Mouse (Mus musculus) cerebellum, postnatal 4 days (tissue): ENCODE measurements around the gene Gdpd4.

ENCODE experiments used
- DNase-seq, 2 experiments: peaks; one replicate each; pipeline ENCODE4 v3.0.0; 2022; ENCODE audit warnings: low spot score in 2 of 2, mixed read lengths in 1 of 2

Gdpd4 gene

DNA sequence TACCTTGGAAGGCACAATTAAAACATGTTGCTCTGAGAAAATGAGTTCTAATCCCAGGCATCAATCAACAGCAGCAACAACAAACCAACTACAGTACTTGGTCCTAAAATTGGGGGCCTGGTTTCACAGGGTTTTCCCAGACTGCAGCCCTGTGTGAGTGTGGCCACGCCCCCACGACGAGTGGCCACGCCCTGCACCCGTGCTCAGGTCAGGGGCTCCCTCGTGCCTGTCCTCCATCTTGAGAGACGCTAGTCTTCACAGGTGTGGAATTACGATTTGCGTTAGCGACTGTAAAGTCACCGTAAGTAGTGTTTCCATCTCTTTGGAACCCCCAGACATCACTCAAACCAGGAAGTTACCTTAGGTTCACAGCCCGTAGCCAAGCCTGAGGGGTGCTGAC, at the start of gene Gdpd4:
Gene Gdpd4 (plus strand): TSS at position 214 of the 400 bp plus-strand sequence.
- no peak for DNase-seq

DNA sequence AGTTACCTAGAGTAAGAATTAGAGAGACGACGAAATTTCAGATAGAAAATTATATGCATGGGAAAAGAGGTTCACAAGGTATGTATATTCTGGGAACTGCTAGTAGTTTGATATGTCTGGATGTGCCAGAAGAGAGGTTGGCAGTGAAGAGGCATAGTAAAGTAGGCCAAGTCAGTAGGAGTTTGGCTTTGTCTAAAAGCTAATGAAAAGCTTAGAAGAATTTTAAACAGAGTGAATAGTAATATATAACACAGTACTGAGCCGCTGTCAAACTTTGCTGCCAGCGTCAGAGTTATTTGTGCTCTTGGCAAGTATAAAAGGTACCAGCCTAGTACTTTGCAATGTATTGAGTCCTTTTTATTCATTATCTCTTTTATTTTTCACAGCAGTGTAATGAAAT, 47.4 kb upstream of the Gdpd4 start:
- DNase-seq, result no peak

GRCm38 (mm10) chr7:97873317-97873716, 46.4 kb upstream of the Gdpd4 start:
- no peak for DNase-seq

- DNase-seq, result no peak
Observed at GRCm38 (mm10) chr7:97877846-97878538, 41.8 kb upstream of the Gdpd4 start.

DNA sequence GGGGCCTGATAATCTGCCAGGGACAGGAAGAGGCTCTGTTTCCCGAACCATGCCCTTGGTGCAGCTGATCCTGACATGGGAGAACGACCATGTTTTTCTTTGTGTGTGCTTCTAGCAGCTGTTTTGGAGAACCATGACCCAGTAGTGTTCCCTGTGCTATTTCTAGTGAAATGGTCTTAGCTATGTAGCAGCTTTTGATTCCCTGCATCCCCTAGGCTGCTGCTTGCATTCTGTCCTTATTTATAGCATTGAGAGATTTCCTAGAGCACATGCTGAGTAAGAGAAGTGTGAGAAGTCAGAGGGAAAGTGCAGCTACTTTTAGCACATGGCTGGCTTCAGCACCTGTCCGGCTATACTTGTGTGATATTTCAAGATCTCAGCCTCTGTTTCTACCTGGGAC, 8.1 kb upstream of the Gdpd4 start:
- DNase-seq, result no peak

DNA sequence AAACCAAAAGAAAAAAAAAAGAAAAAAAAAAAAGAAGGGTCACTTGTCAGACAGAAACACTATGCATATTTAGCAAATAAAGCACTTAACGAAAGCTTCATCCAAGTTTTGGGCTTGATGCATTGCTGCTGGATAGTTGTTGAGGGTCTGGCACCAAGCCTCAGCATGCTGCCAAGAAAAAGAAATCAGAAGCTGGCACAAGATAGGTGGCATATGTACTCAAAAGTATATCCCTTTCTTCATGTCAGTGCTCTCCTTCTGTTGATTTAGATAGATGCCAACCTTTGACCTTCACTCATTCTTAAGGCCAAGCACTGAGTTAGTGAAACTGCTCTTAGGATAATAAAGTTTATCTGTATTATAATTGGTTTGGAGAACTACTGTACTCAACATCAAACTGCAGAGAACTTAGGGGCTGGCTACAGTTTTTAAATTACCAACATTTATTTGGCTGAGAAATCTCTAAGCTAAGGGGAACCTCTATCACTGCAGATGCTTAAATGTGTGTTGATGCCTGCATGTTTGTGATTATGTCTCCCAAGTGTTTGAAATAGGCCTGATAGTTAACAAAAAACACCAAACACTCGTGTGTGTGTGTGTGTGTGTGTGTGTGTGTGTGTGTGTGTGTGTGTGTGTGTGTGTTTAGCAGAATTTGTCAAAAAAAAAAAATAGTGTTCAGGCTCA, 4.8 kb upstream of the Gdpd4 start:
- peak in 1 of 2 experiments; percentile 25 for DNase-seq

GRCm38 (mm10) chr7:97925819-97926218, 6.1 kb downstream of the Gdpd4 start:
- DNase-seq, result no peak

DNA sequence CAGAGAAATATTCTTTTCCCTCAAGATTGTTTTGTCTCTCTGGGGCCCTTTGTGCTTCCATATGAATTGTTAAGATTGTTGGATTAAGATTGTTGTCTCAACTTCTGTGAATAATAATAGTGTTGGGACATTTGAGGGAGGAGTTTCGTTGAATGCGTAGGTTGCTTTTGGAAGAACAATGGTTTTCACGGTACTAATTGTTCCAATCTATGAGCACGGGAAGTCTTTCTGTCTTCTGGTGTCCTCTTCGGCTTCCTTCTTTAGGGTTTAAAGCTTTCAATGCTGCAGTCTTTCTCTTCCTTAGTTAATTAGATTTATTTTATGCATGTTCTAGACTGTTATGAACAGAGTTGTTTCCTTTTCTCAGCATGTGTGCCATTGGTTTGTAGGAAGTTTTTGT, 7.2 kb downstream of the Gdpd4 start:
- DNase-seq, result no peak

DNA sequence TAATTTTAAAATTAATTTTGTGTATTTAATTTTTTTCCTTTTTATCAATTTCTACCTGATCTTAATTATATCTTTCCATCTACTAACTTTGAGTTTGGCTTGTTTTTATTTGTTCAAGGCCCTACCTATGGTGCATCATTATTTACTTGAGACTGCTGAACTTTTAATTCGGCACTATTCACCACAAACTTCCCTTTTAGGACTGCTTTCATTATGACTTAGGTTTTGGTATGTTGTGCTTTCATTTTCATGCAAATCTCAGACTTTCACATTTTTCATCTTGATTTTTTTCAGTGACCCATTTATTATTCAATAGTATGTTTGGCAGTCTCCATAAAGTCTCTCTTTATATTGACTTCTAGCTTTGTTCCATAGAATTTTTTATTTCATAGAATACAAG, 24.7 kb downstream of the Gdpd4 start:
- no peak for DNase-seq

DNA sequence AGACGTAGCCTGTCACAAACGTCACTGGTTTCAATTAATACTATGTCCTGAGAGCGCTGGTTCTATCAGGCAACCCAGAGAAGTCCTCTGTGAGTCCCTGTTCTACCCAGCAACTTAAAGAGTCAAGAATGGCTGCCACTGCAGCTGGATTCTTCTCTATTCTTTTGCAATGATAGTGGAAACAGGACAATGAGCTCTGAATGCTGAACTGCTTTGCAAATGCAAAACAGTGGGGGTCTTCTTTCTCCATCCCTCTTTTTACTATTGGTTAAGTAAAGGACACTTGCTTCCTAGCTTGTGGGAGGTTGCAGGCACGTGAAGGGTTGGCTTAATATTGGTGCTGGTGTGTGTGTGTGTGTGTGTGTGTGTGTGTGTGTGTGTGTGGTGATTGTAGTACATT, 52.7 kb downstream of the Gdpd4 start:
- DNase-seq, result no peak

DNA sequence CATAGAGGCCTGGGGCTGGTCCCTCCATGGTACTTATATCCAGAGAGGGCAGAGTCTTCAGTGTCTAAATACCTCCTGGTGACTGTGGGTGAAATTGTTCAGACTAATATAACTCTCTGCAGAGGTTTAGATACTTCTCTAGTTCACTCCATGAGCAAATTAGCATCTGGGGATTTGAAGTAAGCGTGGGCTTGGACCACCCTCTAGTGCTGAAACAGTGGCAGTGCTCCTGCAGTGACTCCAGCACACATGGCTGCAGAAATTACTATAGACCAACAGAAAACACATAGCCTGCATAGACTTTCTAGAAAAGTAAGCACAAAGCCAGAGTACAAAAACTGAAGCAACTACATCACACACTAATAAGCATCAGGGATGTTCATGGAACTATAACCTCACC, 57.7 kb downstream of the Gdpd4 start:
- peak in 1 of 2 experiments; percentile 26 for DNase-seq

DNA sequence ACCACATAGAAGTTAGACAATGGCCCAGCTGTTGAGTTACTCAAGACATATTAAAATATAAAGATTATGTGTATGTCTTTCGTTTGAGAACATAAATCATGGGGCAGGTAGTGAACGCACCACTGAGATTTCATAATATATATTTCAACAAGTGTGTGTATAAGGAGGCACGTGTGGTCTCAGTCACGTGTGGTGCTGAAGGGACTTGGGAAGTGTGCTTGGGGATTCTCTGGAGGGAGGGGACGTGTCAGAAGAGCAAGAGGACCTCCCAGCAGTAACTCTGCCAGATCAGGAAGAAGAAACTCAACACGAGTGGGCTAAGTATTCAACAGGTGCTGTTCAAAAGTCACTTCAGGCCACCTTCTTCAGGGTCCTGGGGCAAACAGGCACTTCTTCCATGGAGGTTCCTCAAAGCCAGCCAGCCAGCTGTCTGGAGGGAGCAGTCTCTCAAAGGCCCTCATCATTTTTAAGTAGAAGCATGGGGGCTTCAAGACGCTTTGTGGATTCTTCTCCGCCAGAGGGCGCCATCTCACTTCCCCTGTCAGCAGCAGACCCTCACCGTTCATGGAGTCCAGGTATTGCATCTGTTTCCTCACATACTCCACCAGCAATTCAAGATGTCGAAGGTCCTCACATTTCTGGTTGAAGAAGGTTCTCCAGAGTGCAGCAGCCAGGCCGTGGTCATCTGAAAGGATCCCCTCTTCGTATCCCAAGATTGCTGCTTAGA, 64.5 kb downstream of the Gdpd4 start:
- peak; percentile 27 to 30 for DNase-seq

- no peak for DNase-seq
Observed at GRCm38 (mm10) chr7:98002617-98003016, 82.9 kb downstream of the Gdpd4 start.

GRCm38 (mm10) chr7:98048101-98048824, 128.5 kb downstream of the Gdpd4 start:
- no peak for DNase-seq

- peak in 1 of 2 experiments; percentile 56 for DNase-seq
Observed at GRCm38 (mm10) chr7:98051980-98052379, 132.2 kb downstream of the Gdpd4 start.

GRCm38 (mm10) chr7:98054461-98054860, 134.7 kb downstream of the Gdpd4 start:
- DNase-seq, result no peak

- no peak for DNase-seq
Observed at GRCm38 (mm10) chr7:98054942-98055341, 135.2 kb downstream of the Gdpd4 start.

DNA sequence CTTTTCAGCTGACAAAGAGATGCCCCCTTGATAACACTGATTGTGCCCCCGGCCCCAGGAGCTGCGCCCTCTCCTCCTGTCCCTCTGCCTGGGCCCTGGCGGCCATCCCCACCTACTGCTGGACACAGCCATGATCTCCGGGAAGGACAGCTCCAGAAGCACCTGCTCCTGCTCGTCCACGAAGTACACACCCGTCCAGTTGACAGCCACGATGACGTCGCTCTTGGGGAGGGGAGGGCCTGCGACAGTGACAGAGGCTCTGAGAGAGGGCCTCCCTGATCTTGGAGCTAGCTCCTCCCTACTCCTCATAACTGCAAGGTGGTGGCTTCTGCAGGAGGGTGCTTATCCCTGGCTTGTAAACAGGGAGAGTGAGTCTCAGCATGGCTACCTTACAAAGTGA, 146.5 kb downstream of the Gdpd4 start:
- no peak for DNase-seq

- peak; percentile 70 to 82 for DNase-seq
Observed at GRCm38 (mm10) chr7:98071620-98072019, 151.9 kb downstream of the Gdpd4 start.

DNA sequence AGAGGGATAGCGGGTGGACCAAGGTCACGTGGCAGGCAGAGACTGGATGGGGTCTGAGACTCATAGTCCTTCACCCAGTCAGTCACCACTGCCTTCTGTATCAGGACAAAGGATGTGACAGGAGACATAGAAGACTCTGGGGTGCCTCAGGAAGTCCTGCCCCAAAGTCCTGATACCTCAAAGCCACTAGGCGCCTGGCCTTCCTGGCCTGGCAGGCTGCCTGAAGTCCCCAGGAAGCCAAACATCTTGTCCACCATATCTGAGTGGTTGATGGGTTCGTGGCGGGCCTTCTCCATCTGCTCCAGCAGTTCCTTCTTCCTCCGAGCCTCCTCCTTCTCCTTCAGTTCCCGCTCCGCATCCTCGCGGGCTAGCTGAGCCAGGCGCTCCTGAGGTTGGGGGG, 157.7 kb downstream of the Gdpd4 start:
- DNase-seq, result no peak

DNA sequence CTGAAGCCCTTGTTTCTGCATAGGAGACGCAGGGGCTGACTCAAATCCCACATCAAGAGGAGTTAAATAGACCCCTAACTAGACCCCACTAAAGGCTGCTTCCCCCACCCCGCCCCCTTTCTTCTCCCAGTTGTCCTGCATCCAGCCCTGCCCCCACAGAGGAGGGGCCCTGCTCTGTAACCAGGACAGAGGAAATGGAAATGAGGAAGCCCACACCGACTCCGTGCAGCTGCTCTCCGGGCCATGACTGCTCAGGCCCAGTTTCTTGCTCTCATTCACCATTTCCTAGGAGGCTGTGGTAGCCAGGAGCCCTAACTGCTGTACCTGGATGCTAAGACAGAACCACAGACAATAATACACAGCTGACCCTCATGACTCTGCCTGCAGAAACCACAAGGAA, 162.6 kb downstream of the Gdpd4 start:
- no peak for DNase-seq
